Mouse (Mus musculus) kidney, postnatal 0 days (tissue): ENCODE measurements around the gene BC024978. TPM values are rescaled to one million over a fixed set of nuclear protein-coding genes. Genes with fewer than 3 reads are reported as not detected.
A peak's percentile ranks its signal among the peaks of the same experiment; 100 is the strongest.
"Not testable (repeated sequence)": the region's sequence is repeated elsewhere in the genome, so short reads cannot be mapped to it uniquely, and the experiment has no call there.

ENCODE experiments used
- ATAC-seq: fragments of 200-750 bp; cut with Nextera tagmentation; replicated peaks from 2 replicates; pipeline ENCODE4 v1.8.0; 2017; ENCODE audit warnings: low read depth, moderate number of reproducible peaks, moderate TSS enrichment, moderate library complexity; ENCODE audit not compliant: low FRiP score
- DNase-seq: peaks from one replicate; pipeline ENCODE4 v3.0.0-alpha.2; 2016; ENCODE audit warnings: low spot score
- H3K27ac ChIP-seq: fragments of 300-500 bp; sonication (generic); 2 replicates; pipeline ENCODE4 v1.5.1; 2014; ENCODE audit warnings: mild to moderate bottlenecking
- H3K27me3 ChIP-seq: fragments of 300-500 bp; sonication (generic); 2 replicates; pipeline ENCODE4 v1.6.1; 2014; ENCODE audit warnings: low read length, mixed read lengths; ENCODE audit not compliant: insufficient read depth
- H3K36me3 ChIP-seq: fragments of 300-500 bp; sonication (generic); 2 replicates; pipeline ENCODE4 v1.6.1; 2014; ENCODE audit warnings: low read length, mixed read lengths; ENCODE audit not compliant: insufficient read depth
- H3K4me1 ChIP-seq: fragments of 300-500 bp; sonication (generic); replicated peaks from 2 replicates; pipeline ENCODE4 v1.6.1; 2014; ENCODE audit warnings: antibody characterized with exemption, low read length, mixed read lengths; ENCODE audit not compliant: insufficient read depth
- H3K4me2 ChIP-seq: fragments of 300-500 bp; sonication (generic); 2 replicates; pipeline ENCODE4 v1.6.1; 2014; ENCODE audit warnings: mild to moderate bottlenecking, low read length, moderate library complexity, mixed read lengths
- H3K4me3 ChIP-seq: fragments of 300-500 bp; sonication (generic); replicated peaks from 2 replicates; pipeline ENCODE4 v1.5.1; 2014; ENCODE audit warnings: low read depth, low read length
- H3K9ac ChIP-seq: fragments of 300-500 bp; sonication (generic); 2 replicates; pipeline ENCODE4 v1.6.1; 2014; ENCODE audit warnings: low read depth, low read length
- H3K9me3 ChIP-seq: fragments of 300-500 bp; sonication (generic); replicated peaks from 2 replicates; pipeline ENCODE4 v1.6.1; 2016; ENCODE audit warnings: low read length, inconsistent platforms, mixed read lengths
- CTCF ChIP-seq: IDR thresholded peaks from 2 replicates; pipeline ENCODE4 v1.5.1; 2016; ENCODE audit warnings: antibody characterized with exemption, low read depth, mild to moderate bottlenecking, moderate library complexity
- WGBS: fragments of 180-500 bp; shearing (Covaris S2); extraction: QIAGEN DNeasy Blood & Tissue Kit; methylation state at CpG from one replicate; pipeline ENCODE4 v1.1.7; 2014; 5-methylcytosine and 5-hydroxymethylcytosine counted together
- polyA plus RNA-seq: library from polyadenylated mRNA; unstranded; fragments of >200 nt; fragmentation: Nextera tagmentation; extraction: Ambion mirVana; gene quantifications from 2 replicates; pipeline ENCODE4 v1.2.1, GENCODE M21; 2015

Gene BC024978
- polyA plus RNA-seq, 1 experiment from 2014 or later: 2.2 TPM

- Histone ChIP-seq H3K27me3 (no peaks in the 10 kb centered on the region), H3K4me3 (no peak overlapping the region), H3K9me3 (no peaks in the 10 kb centered on the region), H3K4me1 (no peaks in the 10 kb centered on the region), H3K9ac (no peak overlapping the region), H3K36me3 (peaks cover 33% of the 10 kb centered on the region; the same call in 1 of the 2 replicates), H3K4me2 (no peak overlapping the region), H3K27ac (no peak overlapping the region)
- no peak for TF ChIP-seq CTCF
- peak; percentile 9 for DNase-seq
- ATAC-seq: no peak
- 34% methylated on average over 8 of the region's 8 CpGs for WGBS
These were observed 47.6 kb downstream of the BC024978 start for GRCm38 (mm10) chr7:27243211-27243610.

DNA sequence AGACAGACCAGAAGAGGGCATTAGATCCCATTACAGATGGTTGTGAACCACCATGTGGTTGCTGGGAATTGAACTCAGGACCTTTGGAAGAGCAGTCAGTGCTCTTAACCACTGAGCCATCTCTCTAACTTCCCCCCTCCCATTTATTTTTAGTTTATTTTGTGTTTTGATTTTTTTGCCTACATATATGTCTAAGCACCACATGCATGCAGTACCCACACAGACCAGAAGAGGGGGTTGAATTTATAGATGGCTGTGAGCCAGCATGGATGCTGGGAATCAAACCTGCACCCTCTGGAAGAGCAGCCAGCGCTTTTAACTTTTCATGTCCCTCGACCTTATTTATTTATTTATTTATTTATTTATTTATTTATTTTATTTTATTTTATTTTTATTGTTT lies 48.5 kb downstream of the BC024978 start:
- 91% methylated on average over 2 of the region's 2 CpGs for WGBS
- DNase-seq, H3K9me3 ChIP-seq: not testable (repeated sequence)

GRCm38 (mm10) chr7:27249146-27249545 lies 53.6 kb downstream of the BC024978 start:
- TF ChIP-seq CTCF: peak; percentile 69
- no peaks in the 10 kb centered on the region for H3K4me1 ChIP-seq
- 91% methylated on average over 2 of the region's 2 CpGs for WGBS
- peaks cover 18% of the 10 kb centered on the region; the same call in 1 of the 2 replicates for H3K36me3 ChIP-seq
- no peak overlapping the region for H3K4me2 ChIP-seq
- no peak overlapping the region for H3K27ac ChIP-seq
- no peak for ATAC-seq
- no peak overlapping the region for H3K4me3 ChIP-seq
- no peaks in the 10 kb centered on the region for H3K27me3 ChIP-seq
- no peaks in the 10 kb centered on the region for H3K9me3 ChIP-seq
- H3K9ac ChIP-seq: no peak overlapping the region
- DNase-seq: peak; percentile 40

More for the DNA sequence above, 48.5 kb downstream of the BC024978 start:
- H3K4me2 ChIP-seq, H3K27ac ChIP-seq, H3K4me1 ChIP-seq, H3K9ac ChIP-seq, ATAC-seq, H3K4me3 ChIP-seq, H3K27me3 ChIP-seq: not testable (repeated sequence)
- H3K36me3 ChIP-seq: peaks cover 33% of the 10 kb centered on the region; the same call in 1 of the 2 replicates
- TF ChIP-seq CTCF: peak; percentile 51

DNA sequence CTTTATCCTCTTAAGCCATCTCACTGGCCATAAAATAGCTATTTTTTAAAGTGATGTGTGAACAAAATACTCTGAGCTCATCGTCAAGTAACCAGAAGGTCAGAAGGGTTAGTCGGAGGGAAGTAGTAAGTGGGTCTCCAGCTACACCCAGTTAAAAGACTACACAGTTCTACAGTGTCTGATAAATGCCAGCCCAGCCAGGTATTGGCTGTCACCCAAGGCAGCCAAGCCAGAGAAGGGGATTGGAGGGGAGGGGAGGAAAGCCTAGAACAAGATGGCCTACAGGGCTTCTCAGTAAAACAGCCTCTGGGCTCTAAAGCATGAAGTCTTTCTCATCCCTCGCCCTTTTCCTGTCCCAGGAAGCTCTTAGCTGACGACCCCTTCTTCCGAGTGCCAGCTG lies 54.3 kb downstream of the BC024978 start:
- Histone ChIP-seq H3K4me3 (no peak overlapping the region), H3K27me3 (no peaks in the 10 kb centered on the region), H3K9me3 (no peaks in the 10 kb centered on the region), H3K36me3 (peaks cover 18% of the 10 kb centered on the region; the same call in 1 of the 2 replicates), H3K4me1 (no peaks in the 10 kb centered on the region), H3K27ac (no peak overlapping the region), H3K9ac (no peak overlapping the region), H3K4me2 (no peak overlapping the region)
- 74% methylated on average over 5 of the region's 5 CpGs for WGBS
- DNase-seq (no peak), ATAC-seq (no peak)
- TF ChIP-seq CTCF: no peak

DNA sequence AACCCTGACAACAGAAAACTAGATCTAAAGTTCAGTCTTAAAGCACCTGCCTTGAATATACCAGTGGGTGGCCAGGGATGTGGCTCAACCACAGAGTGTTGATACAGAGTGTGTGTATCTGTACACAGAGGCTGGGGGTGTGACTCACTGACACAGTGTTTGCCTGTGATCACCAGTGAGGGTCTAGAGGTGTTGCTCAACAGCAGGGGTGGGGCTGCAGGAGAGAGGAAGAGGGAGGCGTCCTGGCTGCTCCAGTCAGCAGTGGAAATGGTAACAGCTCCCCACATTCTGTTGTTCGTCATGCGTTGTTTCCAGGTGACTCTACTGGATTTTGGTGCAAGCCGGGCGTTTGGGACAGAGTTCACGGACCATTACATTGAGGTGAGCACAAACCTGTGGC lies 56.4 kb downstream of the BC024978 start:
- H3K9ac ChIP-seq: no peak overlapping the region
- H3K4me1 ChIP-seq: 0 out of 2 replicates have a peak, but pooled peaks cover 1% of the 10 kb centered on the region
- H3K4me3 ChIP-seq: no peak overlapping the region
- H3K27me3 ChIP-seq: no peaks in the 10 kb centered on the region
- no peaks in the 10 kb centered on the region for H3K9me3 ChIP-seq
- no peak overlapping the region for H3K27ac ChIP-seq
- DNase-seq (no peak), ATAC-seq (no peak)
- H3K4me2 ChIP-seq: no peak overlapping the region
- WGBS: 76% methylated on average over 6 of the region's 6 CpGs
- no peak for TF ChIP-seq CTCF
- H3K36me3 ChIP-seq: peaks cover 8% of the 10 kb centered on the region; the same call in 1 of the 2 replicates

DNA sequence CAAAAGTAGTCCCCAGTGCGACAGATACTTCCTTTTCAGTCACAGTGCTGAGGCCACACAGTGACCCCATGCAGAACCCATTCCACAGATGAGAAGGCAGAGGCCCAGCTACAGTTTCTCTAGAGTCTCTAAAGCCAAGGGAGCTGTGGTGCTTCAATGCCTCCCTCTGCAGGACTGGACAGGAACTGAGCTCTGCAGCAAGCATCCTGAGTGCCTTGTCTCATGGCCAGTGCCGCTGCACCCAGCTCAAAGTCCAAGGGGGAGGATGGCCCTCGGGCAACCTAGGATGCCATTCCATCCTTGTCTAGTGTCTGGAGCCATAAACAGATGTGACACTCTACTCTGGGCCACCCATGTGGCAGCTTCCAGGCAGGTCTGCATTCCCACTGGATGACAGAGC lies 60.1 kb downstream of the BC024978 start:
- Histone ChIP-seq H3K4me2 (no peak overlapping the region), H3K4me3 (no peak overlapping the region), H3K36me3 (0 out of 2 replicates have a peak, but pooled peaks cover 5% of the 10 kb centered on the region), H3K27ac (no peak overlapping the region), H3K9me3 (no peaks in the 10 kb centered on the region), H3K27me3 (no peaks in the 10 kb centered on the region), H3K9ac (no peak overlapping the region), H3K4me1 (peaks cover 9% of the 10 kb centered on the region; the same call in 1 of the 2 replicates)
- ATAC-seq (0 out of 2 replicates have a peak, but pooled peaks have one; percentile 2), DNase-seq (no peak)
- peak; percentile 63 for TF ChIP-seq CTCF
- WGBS: 60% methylated on average over 3 of the region's 3 CpGs
